Mouse (Mus musculus): Measurements from ENCODE around the gene Gpr108. TPM values are rescaled to one million over a fixed set of nuclear protein-coding genes. Genes with fewer than 3 reads are reported as not detected.

Gene Gpr108
- polyA plus RNA-seq (2012; rRNA removed) = 36.7 and 39.6 TPM in 2 replicates

- Histone ChIP-seq H3K4me3 (ENCODE audit: insufficient read depth, low read depth, low read length) (peak within 1 kb of the TSS; percentile 84), H3K4me1 (ENCODE audit: control insufficient read depth, insufficient read depth, low read length) (peaks cover 10% of the 10 kb centered on the region; the same call in 1 of the 2 replicates), H3K27ac (ENCODE audit: insufficient read depth, low read depth, low read length) (peak within 1 kb of the TSS; percentile 83), H3K27me3 (replicated peaks; ENCODE audit: control insufficient read depth, insufficient read depth, low read length) (no peaks in the 10 kb centered on the region), H3K36me3 (ENCODE audit: control insufficient read depth, insufficient read depth, low read length) (no peaks in the 10 kb centered on the region)
- peak; percentile 83 for TF ChIP-seq CTCF (conservative IDR thresholded peaks at IDR 0.05; ENCODE audit: insufficient read depth, insufficient read length, low read depth, low read length)
- no peak for TF ChIP-seq POLR2A (IDR thresholded peaks at IDR 0.05; ENCODE audit: low read depth, low read length)
- DNase-seq = peak; percentile 94
- under 1% methylated on average over 12 of the region's 12 CpGs for WGBS
These were observed at the start of gene Gpr108 for GRCm38 (mm10) chr17:57248201-57248699. Gpr108 (minus strand) TSS chr17:57248446.

DNA sequence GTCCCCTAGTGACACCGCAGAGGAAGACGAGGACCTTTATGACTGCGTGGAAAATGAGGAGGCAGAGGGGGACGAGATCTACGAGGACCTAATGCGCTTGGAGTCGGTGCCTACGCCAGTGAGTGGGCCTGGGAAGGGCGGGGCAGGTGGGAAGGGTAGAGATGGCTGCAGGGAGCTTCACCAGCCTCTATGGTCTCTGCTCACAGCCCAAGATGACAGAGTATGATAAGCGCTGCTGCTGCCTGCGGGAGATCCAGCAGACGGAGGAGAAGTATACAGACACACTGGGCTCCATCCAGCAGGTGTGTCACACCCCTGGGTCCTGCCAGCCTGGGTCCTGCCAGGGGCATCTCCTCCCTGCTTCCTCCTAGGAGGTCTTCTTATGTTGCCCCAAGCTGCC, 48.8 kb upstream of the Gpr108 start:
- no peak for DNase-seq
- Histone ChIP-seq H3K36me3 (ENCODE audit: control insufficient read depth, insufficient read depth, low read length) (no peaks in the 10 kb centered on the region), H3K4me1 (ENCODE audit: control insufficient read depth, insufficient read depth, low read length) (no peaks in the 10 kb centered on the region), H3K27ac (ENCODE audit: insufficient read depth, low read depth, low read length) (no peak overlapping the region), H3K27me3 (replicated peaks; ENCODE audit: control insufficient read depth, insufficient read depth, low read length) (no peaks in the 10 kb centered on the region), H3K4me3 (ENCODE audit: insufficient read depth, low read depth, low read length) (no peak overlapping the region)
- TF ChIP-seq POLR2A (IDR thresholded peaks at IDR 0.05; ENCODE audit: low read depth, low read length) (no peak), CTCF (conservative IDR thresholded peaks at IDR 0.05; ENCODE audit: insufficient read depth, insufficient read length, low read depth, low read length) (no peak)
- WGBS = 87% methylated on average over 12 of the region's 12 CpGs

DNA sequence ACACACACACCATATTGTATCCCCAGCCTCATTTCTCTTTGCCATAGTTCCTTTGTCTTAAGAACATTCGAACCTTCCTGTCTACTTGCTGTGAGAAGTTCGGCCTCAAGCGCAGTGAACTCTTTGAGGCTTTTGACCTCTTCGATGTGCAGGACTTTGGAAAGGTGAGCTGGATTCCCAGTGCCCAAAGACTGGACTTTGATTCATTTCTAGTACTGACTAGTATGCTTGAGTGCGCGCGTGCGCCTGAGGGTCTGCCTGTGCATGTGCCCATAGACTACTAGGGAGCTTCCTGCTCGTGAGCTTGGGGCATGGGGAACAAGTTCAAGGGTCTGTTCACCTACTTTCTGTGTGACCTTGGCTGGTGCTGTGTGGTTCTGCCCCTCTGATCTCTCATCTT, 47.7 kb upstream of the Gpr108 start:
- Histone ChIP-seq H3K27me3 (replicated peaks; ENCODE audit: control insufficient read depth, insufficient read depth, low read length) (no peaks in the 10 kb centered on the region), H3K4me3 (ENCODE audit: insufficient read depth, low read depth, low read length) (no peak overlapping the region), H3K4me1 (ENCODE audit: control insufficient read depth, insufficient read depth, low read length) (no peaks in the 10 kb centered on the region), H3K36me3 (ENCODE audit: control insufficient read depth, insufficient read depth, low read length) (no peaks in the 10 kb centered on the region), H3K27ac (ENCODE audit: insufficient read depth, low read depth, low read length) (no peak overlapping the region)
- DNase-seq = peak; percentile 86
- no peak for TF ChIP-seq CTCF (conservative IDR thresholded peaks at IDR 0.05; ENCODE audit: insufficient read depth, insufficient read length, low read depth, low read length)
- TF ChIP-seq POLR2A (IDR thresholded peaks at IDR 0.05; ENCODE audit: low read depth, low read length) = no peak
- WGBS = 66% methylated on average over 9 of the region's 9 CpGs

DNA sequence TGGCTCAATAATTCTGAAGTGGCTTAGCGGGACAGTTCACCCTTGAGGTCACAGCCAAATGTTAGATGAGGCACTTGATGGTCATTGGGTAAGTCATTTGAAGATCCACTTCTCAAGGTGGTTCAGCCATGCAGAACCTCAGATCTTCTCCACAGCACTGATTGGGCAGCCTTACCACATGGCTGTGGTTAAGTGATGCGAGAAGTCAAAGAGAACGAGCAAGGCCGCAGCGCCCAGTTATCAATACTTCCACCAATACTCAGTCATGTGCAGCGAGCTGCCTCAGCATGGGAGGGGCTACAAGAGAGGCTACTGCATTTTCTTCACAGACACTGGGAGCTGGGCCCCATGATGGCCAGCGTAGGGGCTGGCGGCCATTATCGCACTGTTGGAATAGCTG, 44.7 kb upstream of the Gpr108 start:
- TF ChIP-seq CTCF (conservative IDR thresholded peaks at IDR 0.05; ENCODE audit: insufficient read depth, insufficient read length, low read depth, low read length) = no peak
- TF ChIP-seq POLR2A (IDR thresholded peaks at IDR 0.05; ENCODE audit: low read depth, low read length) = no peak
- Histone ChIP-seq H3K36me3 (ENCODE audit: control insufficient read depth, insufficient read depth, low read length) (no peaks in the 10 kb centered on the region), H3K27me3 (replicated peaks; ENCODE audit: control insufficient read depth, insufficient read depth, low read length) (no peaks in the 10 kb centered on the region), H3K4me3 (ENCODE audit: insufficient read depth, low read depth, low read length) (no peak overlapping the region), H3K27ac (ENCODE audit: insufficient read depth, low read depth, low read length) (no peak overlapping the region), H3K4me1 (ENCODE audit: control insufficient read depth, insufficient read depth, low read length) (no peaks in the 10 kb centered on the region)
- WGBS = 90% methylated on average over 9 of the region's 9 CpGs
- no peak for DNase-seq

DNA sequence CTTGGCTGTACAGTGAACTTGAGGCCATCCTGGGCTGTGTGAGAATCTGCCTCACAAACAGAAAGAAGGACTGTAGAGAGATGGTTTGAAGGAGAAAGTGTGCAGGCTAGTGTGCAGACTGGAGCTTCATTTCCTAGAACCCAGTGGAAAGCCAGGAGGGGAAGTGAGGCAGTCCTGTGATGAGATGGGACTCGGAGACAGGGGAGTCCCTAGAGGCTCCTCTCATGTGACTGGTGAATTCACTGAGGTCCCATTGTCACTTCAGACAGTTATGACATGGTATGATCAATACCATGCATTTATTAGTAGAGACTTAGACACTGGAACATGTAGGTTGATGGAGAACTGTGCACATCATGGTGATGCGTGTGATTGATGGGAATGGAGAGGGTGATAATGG, 44.1 kb upstream of the Gpr108 start:
- Histone ChIP-seq H3K27me3 (replicated peaks; ENCODE audit: control insufficient read depth, insufficient read depth, low read length) (no peaks in the 10 kb centered on the region), H3K27ac (ENCODE audit: insufficient read depth, low read depth, low read length) (no peak overlapping the region), H3K4me3 (ENCODE audit: insufficient read depth, low read depth, low read length) (no peak overlapping the region), H3K4me1 (ENCODE audit: control insufficient read depth, insufficient read depth, low read length) (no peaks in the 10 kb centered on the region), H3K36me3 (ENCODE audit: control insufficient read depth, insufficient read depth, low read length) (no peaks in the 10 kb centered on the region)
- 93% methylated on average over 2 of the region's 2 CpGs for WGBS
- no peak for DNase-seq
- TF ChIP-seq POLR2A (IDR thresholded peaks at IDR 0.05; ENCODE audit: low read depth, low read length) = no peak
- no peak for TF ChIP-seq CTCF (conservative IDR thresholded peaks at IDR 0.05; ENCODE audit: insufficient read depth, insufficient read length, low read depth, low read length)

GRCm38 (mm10) chr17:57290671-57291055, 42.4 kb upstream of the Gpr108 start:
- no peak overlapping the region for H3K27ac ChIP-seq (ENCODE audit: insufficient read depth, low read depth, low read length)
- TF ChIP-seq POLR2A (IDR thresholded peaks at IDR 0.05; ENCODE audit: low read depth, low read length) = no peak
- TF ChIP-seq CTCF (conservative IDR thresholded peaks at IDR 0.05; ENCODE audit: insufficient read depth, insufficient read length, low read depth, low read length) = no peak
- no peaks in the 10 kb centered on the region for H3K27me3 ChIP-seq (replicated peaks; ENCODE audit: control insufficient read depth, insufficient read depth, low read length)
- DNase-seq = no peak
- H3K4me1 ChIP-seq (ENCODE audit: control insufficient read depth, insufficient read depth, low read length) = no peaks in the 10 kb centered on the region
- no peaks in the 10 kb centered on the region for H3K36me3 ChIP-seq (ENCODE audit: control insufficient read depth, insufficient read depth, low read length)
- no peak overlapping the region for H3K4me3 ChIP-seq (ENCODE audit: insufficient read depth, low read depth, low read length)
- 76% methylated on average over 7 of the region's 7 CpGs for WGBS

DNA sequence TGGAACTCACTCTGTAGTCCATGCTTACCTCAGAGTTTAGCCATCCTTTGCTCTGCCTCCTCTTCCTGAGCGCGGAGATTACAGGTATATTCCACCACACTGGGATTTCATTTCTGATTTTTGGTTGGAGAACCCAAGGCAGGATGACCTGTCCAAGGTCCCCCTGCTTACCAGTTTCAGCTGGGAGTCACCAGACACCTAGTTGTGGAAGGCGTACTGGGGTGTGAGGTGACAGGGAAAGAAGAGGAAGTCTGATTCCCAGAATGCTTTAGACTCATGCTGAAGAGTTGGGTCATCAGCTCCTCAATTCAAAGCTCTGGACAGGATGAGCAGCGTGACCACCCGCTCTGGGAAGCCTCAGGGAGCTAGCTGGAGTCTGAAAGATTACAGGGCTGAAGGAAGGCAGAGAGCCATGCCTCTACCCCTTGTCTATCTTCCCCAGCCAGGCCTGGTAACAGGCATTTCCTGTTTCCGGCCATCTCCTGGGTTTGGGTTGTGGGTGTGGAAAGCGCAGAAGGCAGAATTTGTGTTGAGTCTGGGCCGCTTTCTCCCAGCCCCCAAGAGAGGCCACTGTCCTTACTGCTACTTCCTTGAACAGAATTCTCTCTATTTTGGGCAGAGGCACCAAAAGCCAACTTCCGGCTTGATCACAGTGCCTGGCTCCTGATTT, 41.9 kb upstream of the Gpr108 start:
- no peaks in the 10 kb centered on the region for H3K36me3 ChIP-seq (ENCODE audit: control insufficient read depth, insufficient read depth, low read length)
- no peak overlapping the region for H3K27ac ChIP-seq (ENCODE audit: insufficient read depth, low read depth, low read length)
- TF ChIP-seq CTCF (conservative IDR thresholded peaks at IDR 0.05; ENCODE audit: insufficient read depth, insufficient read length, low read depth, low read length) (no peak), POLR2A (IDR thresholded peaks at IDR 0.05; ENCODE audit: low read depth, low read length) (no peak)
- no peak overlapping the region for H3K4me3 ChIP-seq (ENCODE audit: insufficient read depth, low read depth, low read length)
- DNase-seq = peak; percentile 12
- H3K4me1 ChIP-seq (ENCODE audit: control insufficient read depth, insufficient read depth, low read length) = no peaks in the 10 kb centered on the region
- WGBS = 77% methylated on average over 9 of the region's 9 CpGs
- no peaks in the 10 kb centered on the region for H3K27me3 ChIP-seq (replicated peaks; ENCODE audit: control insufficient read depth, insufficient read depth, low read length)
